Mouse (Mus musculus) left cerebral cortex, postnatal 4 days (tissue): ENCODE results near the gene Sos1. TPM values are rescaled to one million over a fixed set of nuclear protein-coding genes. Genes with fewer than 3 reads are reported as not detected.
"Not testable (repeated sequence)": the region's sequence is repeated elsewhere in the genome, so short reads cannot be mapped to it uniquely, and the experiment has no call there.

Source experiments
- DNase-seq: peaks from one replicate; pipeline ENCODE4 v3.0.0-alpha.2; 2022
- intact Hi-C: fragments of 180-260 bp; cut with DNase I; formaldehyde crosslinking; loops from one replicate; pipeline ENCODE4 v1.15.1; 2025
- total RNA-seq, 2 experiments: library from RNA; stranded (reverse); gene quantifications; 2 replicates each; pipeline ENCODE4 v1.2.3; 2021

Gene Sos1
- total RNA-seq, 2 experiments from 2014 or later, result 43.5 to 45.9 TPM

DNA sequence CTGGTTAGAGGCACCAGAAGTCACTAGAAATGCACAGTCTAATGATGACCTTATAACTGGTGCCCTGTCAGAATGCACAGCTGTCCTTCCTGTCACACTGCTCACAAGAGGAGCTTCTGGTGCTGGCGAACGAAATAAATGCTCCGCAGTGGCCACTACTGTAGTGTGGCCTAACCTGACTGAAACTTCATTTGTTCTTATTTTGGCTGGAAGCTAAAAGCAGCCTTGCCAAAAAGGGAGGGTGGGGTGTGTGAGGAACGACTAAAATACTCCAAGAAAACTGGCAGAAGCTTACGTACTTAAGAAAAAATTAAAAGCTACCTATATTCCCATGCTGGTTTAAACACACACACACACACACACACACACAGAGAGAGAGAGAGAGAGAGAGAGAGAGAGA, 53.4 kb downstream of the Sos1 start:
- no peak for DNase-seq
- intact Hi-C loops, result no loop called here

DNA sequence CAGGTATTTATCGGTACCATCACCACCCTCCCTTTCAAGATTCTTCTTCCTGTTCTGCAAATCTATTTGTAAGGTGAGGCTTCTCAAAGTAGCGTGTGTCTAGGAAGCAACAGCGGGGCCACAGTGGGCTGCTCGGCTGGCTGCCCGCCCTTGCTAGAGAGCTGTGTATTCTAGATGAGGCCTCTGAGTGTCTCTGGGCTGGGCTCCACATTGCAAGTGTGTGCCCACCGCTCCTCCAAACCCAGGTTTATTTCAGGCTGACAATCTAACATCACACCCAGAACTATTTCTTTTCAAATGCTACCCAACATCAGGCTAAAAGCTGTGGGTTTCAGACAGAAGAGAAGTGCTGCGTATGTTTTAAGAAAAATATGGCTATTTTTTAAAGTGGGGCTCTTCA, 54.1 kb downstream of the Sos1 start:
- intact Hi-C loops, result no loop called here
- DNase-seq, result no peak

DNA sequence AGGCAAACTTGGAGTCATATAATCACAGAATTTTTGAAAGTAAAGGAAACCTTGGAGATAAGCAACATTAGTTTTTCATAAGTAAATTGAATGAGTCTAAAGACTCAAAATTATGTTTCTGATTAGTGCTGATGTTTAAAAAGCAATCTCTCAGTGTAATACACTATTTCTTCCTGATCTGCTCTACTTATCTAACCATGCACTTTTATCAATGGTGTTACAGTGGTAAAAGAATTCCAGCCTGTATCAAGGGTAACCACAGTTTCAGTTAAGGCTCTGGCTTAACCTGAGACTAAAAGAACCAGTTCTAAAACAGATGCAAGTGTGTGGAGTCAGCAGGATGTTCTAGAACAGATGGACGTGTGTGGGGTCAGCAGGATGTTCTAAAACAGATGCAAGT, 59.3 kb downstream of the Sos1 start:
- intact Hi-C loops, result no loop called here
- no peak for DNase-seq

GRCm38 (mm10) chr17:80418572-80419210, 61.6 kb downstream of the Sos1 start:
- intact Hi-C loops, result no loop called here
- DNase-seq, result no peak

DNA sequence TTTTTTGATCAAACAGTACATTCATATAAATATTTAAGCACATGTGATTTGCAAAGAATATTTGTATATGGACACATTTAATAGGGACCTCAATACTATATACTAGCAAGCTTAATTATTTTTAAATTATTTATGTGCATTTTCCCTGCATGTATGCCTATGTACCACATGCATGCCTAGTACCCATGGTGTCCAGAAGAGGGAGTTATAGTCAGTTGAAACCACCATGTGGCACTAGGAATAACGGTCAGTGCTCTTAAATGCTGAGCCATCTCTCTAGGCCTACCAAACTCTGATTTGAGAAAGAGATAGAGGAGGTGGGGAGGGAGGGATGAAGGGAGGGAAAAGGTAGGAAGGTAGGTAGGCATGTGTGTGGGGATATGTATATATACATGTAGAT, 69.1 kb downstream of the Sos1 start:
- intact Hi-C loops, result no loop called here

GRCm38 (mm10) chr17:80398243-80398642, 82.0 kb downstream of the Sos1 start:
- intact Hi-C loops, result no loop called here
- no peak for DNase-seq

More for the DNA sequence above, 69.1 kb downstream of the Sos1 start:
- DNase-seq, result no peak

GRCm38 (mm10) chr17:80391423-80392403, 88.5 kb downstream of the Sos1 start:
- intact Hi-C loops, result no loop called here
- peak; percentile 39 for DNase-seq

- intact Hi-C loops, result no loop called here
- DNase-seq, result no peak
Observed at GRCm38 (mm10) chr17:80390024-80390423, 90.2 kb downstream of the Sos1 start.

DNA sequence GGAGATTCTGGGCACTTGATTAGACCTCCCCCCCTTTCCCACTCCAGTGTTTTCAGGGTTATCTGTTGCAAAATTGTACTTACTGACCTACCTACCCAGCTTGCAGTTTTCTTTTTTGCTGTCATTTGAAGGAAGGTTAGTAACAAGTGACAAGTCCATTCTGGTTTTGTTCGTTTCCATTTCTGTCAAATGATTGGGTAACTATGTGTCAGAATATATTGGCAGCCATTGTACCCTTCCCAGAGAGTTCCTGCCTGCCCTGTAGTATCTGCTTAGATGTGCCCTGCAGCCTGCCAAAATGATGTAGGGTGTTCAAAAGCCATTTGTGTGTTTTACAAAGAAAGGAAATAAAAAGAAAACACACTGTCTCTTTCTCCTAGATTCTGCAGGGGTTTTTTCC, 94.6 kb downstream of the Sos1 start:
- intact Hi-C loops, result no loop called here
- DNase-seq, result no peak

- intact Hi-C loops, DNase-seq: not testable (repeated sequence)
Observed at GRCm38 (mm10) chr17:80378386-80378785, 101.9 kb downstream of the Sos1 start.

DNA sequence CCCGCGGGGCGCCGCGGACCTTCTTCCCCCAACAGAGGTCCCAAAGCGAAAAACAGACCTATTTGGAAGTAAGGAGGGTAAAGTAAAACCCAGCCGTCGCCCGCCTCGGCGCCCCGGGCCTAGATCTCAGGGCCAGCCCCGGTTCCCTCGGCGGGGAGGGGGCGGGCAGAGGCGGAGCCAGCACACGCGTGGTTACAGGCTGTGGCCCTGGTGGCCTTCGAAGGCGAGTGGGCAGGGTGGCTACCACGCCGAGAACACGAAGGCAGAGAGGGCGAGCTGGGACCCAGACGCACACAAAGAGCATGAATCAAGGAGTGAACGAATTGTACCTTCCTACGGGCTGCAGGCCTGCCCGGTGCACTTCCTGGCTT, 106.5 kb downstream of the Sos1 start:
- intact Hi-C loops, result no loop called here

GRCm38 (mm10) chr17:80372989-80373725, 107.1 kb downstream of the Sos1 start, which contains the start of gene Gm10190:
Gene Gm10190, minus strand, starts transcription at chr17:80373541.
- DNase-seq, result peak; percentile 92
- intact Hi-C loops, result no loop called here

More for the DNA sequence above, 106.5 kb downstream of the Sos1 start:
- no peak for DNase-seq

DNA sequence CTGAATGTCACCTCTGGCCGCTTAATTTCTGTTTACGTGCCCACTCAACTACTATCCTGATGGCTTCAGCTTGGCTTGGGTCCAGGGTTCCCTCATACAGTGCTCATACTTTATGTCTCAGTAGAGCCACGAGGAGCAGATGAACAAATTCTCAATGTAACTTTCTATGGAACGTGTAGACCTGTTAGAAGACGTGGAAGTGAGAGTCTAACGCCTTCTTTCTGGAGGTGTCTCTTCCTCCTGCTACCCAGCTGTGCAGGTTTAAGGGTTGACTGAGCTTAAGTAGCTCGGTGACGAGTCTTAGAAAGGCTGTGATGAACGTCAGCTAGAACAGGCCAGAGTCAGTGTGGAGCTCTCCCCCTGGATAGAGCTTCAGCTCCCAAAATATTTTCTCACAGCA, 111.6 kb downstream of the Sos1 start:
- intact Hi-C loops, result loop anchor here (10.0 kb wide), 1 partner anchor 74 kb away; the partner anchor contains the start of genes Dhx57 and Morn2
- DNase-seq, result no peak

GRCm38 (mm10) chr17:80367276-80367675, 113.0 kb downstream of the Sos1 start:
- intact Hi-C loops, result loop anchor here (10.0 kb wide), 1 partner anchor 72 kb away; the partner anchor contains the start of genes Dhx57 and Morn2
- DNase-seq, result peak; percentile 24

- no peak for DNase-seq
- intact Hi-C loops, result loop anchor here (10.0 kb wide), 1 partner anchor 65 kb away; the partner anchor contains the start of genes Dhx57 and Morn2
Observed at GRCm38 (mm10) chr17:80360245-80360644, 120.0 kb downstream of the Sos1 start.

DNA sequence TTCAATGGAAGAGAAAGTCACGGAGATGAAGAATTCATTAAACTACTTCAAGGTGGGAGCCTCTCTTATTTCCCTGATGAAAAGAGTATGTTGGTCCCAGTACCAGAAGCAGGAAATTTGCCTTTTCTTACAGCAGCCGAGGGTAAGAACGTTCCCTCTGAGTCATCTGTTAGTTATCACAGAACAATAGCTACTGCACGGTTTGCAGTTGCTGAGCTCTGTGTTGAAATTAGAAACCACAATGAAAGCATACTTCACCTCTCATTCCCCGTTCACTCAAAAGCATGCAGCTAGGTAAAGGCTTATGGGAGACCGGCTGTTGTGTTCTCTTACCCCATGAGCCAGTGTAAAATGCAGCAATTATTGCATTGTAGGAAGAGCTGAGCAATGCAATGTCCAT, 133.0 kb downstream of the Sos1 start:
- intact Hi-C loops, result no loop called here
- no peak for DNase-seq

GRCm38 (mm10) chr17:80346591-80347125, 133.6 kb downstream of the Sos1 start:
- no peak for DNase-seq
- intact Hi-C loops, result no loop called here

- intact Hi-C loops, result no loop called here
- peak; percentile 5 for DNase-seq
Observed at GRCm38 (mm10) chr17:80345277-80345676, 135.0 kb downstream of the Sos1 start.
